Mouse (Mus musculus): ENCODE data around the gene Dtl.
"Not testable (repeated sequence)": the region's sequence is repeated elsewhere in the genome, so short reads cannot be mapped to it uniquely, and the experiment has no call there.

Gene Dtl

DNA sequence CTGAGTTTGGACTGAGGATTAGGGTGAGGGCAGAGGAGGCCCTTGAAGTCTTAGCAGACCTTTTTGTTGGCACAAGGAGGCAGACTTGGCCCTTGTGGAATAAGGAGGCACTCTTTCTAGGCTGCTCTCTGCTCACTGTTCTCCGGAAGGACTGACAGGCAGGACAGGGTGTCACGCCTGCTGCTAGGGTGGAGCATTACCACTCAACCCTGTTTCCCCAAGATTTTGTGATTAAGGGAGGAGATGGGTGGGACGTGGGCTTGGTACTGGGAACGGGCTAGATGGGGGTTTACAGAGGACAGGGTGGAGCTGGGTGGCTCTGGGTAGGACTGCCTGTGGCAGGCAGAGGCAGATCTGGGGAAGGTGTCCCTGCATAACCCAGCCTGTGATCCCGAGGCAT lies 57.4 kb downstream of the Dtl start:
- DNase-seq, result no peak

DNA sequence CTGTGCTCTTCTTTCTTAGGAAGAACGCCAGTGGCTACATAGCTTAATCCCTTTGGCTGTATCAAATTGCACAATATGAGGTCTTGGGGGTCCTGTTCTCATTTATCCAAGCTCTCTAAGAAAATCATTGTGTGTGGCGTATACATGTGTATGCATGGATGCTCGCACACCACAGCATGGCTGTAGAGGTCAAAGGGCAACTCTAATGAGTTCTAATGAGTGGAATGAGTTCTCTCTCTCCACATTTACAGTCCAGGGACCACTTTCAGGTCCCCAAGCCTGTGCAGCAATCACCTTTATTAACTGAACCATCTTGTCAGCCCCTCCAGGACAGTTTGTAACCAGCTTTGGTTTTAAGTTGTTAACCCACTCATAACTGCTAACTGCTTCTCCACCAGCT lies 58.3 kb downstream of the Dtl start:
- DNase-seq, result no peak

DNA sequence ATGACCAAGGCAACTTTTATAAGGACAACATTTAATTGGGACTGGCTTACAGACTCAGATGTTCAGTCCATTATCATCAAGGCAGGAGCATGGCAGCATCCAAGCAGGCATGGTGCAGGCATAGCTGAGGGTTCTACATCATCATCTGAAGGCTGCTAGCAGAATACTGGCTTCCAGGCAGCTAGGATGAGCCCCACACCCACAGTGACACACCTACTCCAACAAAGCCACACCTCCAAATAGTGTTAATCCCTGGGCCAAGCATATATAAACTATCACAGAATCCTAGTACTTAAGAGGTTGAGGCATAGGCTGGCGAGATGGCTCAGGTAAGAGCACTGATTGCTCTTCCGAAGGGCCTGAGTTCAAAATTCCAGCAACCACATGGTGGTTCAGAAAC lies 59.0 kb downstream of the Dtl start:
- not testable (repeated sequence) for DNase-seq

DNA sequence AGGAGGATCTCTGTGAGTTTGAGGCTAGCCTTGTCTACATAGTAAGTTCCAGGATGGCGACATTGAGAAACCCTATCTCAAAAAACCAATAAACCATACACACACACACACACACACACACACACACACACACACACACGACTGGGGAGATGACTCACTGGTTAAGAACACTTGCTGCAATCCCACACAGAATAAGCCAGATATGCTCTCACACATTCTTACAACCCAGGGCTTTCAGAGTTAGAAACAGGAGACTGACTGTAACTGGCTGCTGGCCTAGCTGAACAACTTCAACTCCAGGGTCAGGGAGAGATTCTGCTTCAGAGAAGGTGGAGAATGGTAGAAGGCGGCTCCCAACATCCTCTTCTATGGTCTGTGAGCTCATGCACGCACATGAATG lies 62.1 kb downstream of the Dtl start:
- DNase-seq, result no peak

DNA sequence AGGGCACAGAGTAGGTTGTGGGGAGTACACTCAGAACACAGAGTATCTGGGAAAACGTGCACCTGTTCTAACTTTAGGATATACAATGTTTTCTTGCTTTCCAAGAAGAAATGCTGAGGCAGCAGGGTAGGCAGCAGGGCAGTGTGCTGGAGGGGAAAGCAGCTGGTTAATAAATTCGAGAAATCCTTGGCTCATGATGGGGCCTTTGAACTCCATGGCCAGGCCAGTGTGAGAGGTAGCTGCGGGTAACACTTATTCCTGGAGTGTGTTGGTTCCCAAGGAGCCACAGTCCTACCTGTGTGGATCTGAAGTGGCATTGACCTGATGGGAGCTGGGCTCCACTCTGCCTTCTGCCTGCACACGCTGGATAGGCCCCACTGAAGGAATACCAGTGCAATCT lies 63.0 kb downstream of the Dtl start:
- DNase-seq, result no peak

DNA sequence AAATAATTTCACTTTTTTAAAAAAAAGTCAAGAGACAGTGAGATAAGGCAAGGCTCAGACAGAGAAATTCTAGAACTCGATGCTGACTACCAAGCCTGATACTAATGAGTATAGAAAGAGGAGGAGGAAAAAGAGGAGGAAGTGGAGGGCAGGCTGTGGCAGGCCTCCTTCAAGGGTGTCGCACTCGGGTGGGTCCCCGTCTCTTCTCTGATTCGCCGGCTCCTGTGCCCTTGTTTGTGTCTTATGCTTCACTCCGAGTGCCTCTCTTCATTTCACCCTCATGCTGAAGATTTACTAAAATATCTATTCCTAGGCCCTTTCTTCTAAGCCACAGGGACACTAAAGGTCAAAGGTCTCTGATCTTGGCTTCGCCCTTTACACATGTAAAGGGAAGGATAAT lies 63.8 kb downstream of the Dtl start:
- DNase-seq, result no peak

DNA sequence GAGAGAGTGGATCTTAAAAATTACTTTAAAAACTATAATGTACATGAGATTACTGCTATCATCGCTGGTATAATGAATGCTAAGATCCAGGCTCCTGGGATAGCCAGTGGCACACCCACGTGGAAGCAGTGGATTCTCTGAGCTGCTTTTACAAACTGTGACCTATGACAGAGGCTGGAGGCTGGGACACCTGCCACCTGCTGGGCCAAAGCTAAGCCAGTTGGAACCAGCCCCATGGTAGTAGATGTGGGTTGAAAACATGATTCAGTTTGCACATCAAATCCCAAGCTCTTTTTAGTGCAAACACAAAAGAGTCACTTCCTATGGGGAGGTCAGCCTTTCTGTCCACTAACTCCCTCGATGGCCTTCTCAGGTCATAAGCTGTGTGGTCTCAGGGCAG lies 65.5 kb downstream of the Dtl start:
- DNase-seq, result no peak

DNA sequence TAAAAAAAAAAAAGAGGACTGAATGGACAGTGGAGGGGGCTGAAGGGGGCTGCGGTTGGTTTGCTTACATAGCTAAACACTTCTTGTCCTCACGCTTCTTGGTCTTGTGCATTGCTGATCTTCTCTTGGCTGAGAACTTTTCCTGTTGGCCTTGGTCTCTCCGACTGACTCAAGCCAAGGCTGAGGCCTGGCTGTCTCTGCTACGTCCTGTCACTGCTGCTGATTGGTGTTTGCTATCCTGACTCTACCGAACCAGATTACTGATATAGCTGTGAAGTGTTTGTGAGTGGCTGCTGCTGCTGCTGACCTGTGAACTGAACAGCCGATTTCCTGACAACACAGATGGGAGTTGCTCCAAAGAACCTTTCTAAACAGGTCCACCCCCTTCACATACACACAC lies 66.2 kb downstream of the Dtl start:
- no peak for DNase-seq

DNA sequence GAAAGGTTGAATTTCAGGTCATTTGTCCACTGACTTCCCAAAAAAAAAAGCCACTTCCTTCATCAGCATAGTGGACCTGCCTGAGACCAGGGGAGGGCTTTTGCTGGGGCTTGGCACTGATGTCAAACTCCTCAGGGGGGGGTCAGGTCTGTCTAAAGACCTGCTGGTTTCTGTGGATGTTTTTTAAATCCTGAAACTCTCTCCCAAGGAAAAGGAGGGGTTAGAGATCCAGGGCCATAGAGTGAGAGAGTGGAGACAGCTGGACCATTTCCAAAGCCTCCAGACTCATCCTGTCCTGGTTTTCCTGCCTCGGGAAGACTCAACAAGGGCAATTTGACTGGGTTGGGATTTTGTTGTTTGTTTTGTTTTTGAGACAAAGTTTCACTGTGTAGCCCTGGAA lies 68.6 kb downstream of the Dtl start:
- DNase-seq, result no peak

DNA sequence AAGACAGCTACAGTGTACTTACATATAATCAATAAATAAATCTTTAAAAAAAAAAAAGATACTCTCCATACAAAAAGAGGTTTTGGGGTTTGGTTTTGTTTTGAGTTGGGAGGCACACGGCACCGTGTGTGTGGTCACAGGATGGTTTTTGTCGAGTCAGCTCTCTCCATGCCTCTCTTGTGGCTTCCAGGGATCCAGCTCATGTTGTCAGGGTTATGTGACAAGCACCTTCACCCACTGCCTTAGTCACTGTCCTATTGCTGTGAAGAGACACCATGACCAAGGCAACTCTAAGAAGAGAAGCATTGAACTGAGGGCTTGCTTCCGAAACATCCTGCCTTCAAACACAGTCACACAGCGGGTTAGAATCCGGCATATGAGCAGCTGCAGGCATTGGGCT lies 75.7 kb downstream of the Dtl start:
- no peak for DNase-seq

DNA sequence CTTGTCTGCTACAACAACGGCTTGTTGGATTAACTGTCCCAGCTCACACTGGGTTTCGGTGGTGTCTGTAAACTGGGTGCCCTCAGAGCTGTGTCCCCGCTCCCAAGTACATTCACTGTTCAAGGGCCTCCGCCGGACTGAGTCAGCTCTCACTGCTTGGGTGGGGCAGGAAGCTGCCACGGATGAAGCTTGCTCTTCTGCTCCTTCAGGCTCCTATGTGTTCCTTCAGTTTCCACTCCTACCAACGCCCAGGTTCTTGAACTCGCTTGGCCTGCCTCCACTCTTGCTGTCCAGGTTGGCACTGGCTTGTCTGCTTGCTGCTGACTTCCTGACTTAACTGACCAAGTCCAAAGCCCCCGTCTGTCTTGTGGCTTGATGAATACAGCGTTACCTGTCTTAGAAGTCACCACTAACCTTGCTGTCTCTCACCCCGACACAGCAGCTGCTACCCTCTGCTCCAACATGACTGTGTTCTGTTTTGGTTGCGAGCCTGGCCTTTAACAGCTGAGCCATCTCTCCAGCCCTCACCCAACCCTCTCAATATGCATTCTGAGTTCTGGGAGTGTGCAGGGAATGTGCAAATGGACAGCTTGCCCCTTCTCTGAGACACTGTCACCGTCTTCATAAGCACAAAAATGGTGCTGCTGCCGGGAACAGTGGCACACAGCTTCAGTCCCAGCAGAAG lies 76.9 kb downstream of the Dtl start:
- DNase-seq, result no peak

DNA sequence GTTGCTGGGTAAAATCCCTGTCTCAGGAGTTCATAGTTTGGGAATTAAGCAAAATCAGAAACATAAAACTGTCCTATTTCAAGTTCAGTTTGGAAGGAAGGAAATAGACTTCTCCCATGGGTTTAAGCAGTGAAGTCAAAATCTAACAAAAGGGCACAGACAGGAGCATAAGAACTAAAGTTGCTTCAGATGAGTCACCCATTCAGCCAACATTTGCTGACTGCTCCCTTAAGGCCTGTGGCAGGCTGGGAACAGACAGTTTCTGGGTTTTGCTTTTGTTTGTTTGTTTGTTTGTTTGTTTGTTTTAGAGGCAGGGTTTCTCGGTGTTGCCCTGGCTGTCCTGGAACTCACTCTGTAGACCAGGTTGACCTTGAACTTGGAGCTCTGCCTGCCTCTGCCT lies 78.7 kb downstream of the Dtl start:
- no peak for DNase-seq

DNA sequence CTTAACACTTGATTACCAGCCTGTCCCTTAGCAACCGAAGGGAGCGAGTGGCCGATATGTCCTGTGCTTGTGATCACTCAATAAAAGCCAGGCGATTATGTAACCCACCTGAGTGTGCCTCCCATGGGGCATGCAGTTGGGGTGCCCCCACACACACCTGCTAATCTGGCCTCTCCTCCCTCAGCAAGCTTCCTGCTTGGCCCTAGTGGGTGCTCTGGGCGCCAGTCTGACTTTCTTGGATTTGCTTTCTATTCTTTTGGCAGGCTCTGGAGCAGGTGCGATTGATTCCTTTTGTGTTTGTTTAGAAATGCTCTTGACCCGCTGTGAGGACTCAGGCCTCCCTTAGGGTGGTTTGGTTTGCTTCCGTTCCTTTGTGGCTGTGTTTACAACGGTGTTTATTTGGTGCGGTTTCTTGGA lies 80.3 kb downstream of the Dtl start:
- peak; percentile 35 to 55 for DNase-seq

DNA sequence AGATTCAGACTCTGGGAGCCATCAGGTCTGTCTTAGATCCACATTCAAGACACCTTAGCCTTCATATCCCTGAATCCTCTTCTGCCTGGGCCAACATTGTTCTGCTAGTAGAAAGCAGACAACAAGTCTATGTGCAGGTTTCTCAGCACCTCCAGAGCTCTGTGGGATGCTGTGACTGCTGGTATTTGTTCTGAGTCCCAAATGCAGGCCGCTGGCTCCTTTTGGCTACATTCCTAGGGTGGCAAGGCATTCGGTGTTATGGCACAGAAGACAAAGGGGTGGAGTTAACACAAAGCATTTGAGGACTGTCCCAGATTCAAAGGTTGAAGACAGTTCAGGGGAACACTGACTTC lies 81.1 kb downstream of the Dtl start:
- peak; percentile 56 to 61 for DNase-seq

DNA sequence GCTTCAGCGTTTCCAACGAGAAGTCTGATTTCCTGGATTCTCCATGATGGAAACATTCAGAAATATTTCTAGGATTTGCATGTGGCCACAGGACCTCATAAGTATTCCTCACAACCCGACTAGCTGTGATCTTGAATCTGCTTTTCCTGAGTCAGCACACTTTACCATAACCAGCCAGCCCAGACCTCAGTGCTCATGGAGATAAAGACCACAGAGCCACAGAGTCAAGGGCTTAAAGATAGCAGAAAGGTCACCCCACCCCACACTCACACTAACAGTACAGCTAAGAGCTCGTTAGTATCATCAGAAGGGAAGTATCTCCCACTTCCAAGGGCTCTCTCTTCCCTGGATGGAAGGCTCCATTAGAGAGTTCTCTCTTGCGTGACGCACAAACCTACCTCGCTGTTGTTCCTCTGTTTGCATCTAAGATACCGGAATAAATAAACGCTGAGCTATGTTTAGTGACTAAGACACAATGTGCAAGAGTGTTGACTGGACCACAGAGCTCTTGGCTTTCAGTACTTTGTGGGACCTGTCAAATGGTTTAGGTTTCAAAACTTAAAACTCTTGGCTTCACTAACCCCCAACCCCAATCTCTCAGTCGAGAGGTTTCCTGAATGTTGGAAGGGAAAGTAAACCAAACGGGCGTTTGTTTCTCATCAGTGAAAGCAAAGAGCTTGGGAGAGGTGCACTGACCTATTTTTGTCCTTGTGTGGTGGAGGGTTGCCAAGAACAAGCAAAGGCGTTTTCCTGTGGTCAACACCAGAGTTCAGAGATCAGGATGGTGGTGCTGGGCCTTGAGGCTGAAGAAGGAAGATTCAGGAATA lies 81.7 kb downstream of the Dtl start:
- peak; percentile 26 to 65 for DNase-seq

DNA sequence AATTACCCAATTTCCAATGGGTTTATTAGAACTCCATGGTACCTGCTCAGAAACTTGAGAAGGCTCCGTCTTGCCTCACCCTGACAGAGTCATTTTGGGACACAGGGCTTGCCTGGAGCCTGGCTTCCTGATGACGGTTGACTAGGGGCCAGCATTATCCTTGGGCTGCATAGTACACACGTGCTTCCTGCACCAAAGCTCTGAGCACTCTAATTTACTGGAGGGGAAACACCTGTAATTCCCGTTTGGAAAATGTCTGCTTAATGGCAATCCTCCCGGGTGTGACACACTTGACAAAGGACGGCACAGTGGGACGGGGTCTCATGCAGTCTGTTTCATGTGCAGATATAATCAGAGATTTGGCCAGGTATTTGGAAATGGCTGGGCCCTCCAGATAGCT lies 84.9 kb downstream of the Dtl start:
- no peak for DNase-seq
